Mouse (Mus musculus): ENCODE results near the gene Emilin3.

- TF ChIP-seq GATA1 (IDR thresholded peaks at IDR 0.05; ENCODE audit: borderline replicate concordance, low read length) (no peak), FLI1 (IDR thresholded peaks at IDR 0.05; ENCODE audit: low read length) (no peak)
Measured at GRCm38 (mm10) chr2:160954541-160954940, 42.4 kb upstream of the Emilin3 start.
